Mouse (Mus musculus): ENCODE data around the gene Klhdc8b. TPM values are rescaled to one million over a fixed set of nuclear protein-coding genes. Genes with fewer than 3 reads are reported as not detected.

Gene Klhdc8b
- polyA plus RNA-seq, 1 experiment from 2014 or later: 62.2 TPM

- Histone ChIP-seq H3K4me2 (replicated peaks) (no peak overlapping the region), H3K4me1 (peaks cover 12% of the 10 kb centered on the region), H3K27ac (replicated peaks) (peak overlapping the region; percentile 70), H3K36me3 (no peaks in the 10 kb centered on the region), H3K9me3 (no peaks in the 10 kb centered on the region), H3K4me3 (no peak overlapping the region), H3K27me3 (no peaks in the 10 kb centered on the region), H3K9ac (replicated peaks) (no peak overlapping the region)
- no peak for ATAC-seq (replicated peaks)
- 32% methylated on average over 7 of the region's 7 CpGs for WGBS
These were observed 60.0 kb downstream of the Klhdc8b start for GRCm38 (mm10) chr9:108401186-108401960.

DNA sequence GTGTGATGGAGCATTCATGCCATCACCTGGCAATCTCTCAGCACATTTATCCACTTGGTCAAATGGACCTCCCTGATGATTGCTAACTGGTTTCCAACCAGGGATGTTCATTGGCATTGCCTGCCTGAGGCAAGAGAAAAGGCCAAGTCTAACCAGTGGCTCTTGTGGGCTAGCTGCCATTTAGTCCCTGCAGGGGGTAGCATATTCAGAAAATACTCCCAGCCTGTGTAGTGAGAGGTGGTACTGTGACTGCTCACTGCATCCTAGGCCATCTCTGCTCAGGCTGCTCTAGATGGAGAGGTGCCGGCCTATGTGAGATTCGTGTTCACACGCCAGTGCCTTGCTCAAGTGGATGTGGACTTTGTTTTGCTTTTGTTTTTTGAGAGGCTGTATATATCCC lies 63.1 kb downstream of the Klhdc8b start:
- Histone ChIP-seq H3K4me3 (no peak overlapping the region), H3K27me3 (no peaks in the 10 kb centered on the region), H3K27ac (replicated peaks) (no peak overlapping the region), H3K4me1 (peaks cover 12% of the 10 kb centered on the region), H3K9ac (replicated peaks) (no peak overlapping the region), H3K9me3 (no peaks in the 10 kb centered on the region), H3K36me3 (no peaks in the 10 kb centered on the region; the same call in 1 of the 2 replicates), H3K4me2 (replicated peaks) (no peak overlapping the region)
- 86% methylated on average over 3 of the region's 3 CpGs for WGBS
- ATAC-seq (replicated peaks): no peak

Other genes with a start within 250 kb of the Klhdc8b start
- gene Dag1, start 197.6 kb downstream of the Klhdc8b start, polyA plus RNA-seq (2015; fragmentation: Nextera tagmentation; extraction: Ambion mirVana): 53.5 and 53.6 TPM in 2 replicates
- 120 and 133 TPM in 2 replicates for gene Nicn1, start 171.2 kb downstream of the Klhdc8b start, polyA plus RNA-seq (2015; fragmentation: Nextera tagmentation; extraction: Ambion mirVana)
- 23.8 and 24.5 TPM in 2 replicates for gene Amt, start 164.7 kb downstream of the Klhdc8b start, polyA plus RNA-seq (2015; fragmentation: Nextera tagmentation; extraction: Ambion mirVana)
- gene Rhoa, start 155.5 kb downstream of the Klhdc8b start, polyA plus RNA-seq (2015; fragmentation: Nextera tagmentation; extraction: Ambion mirVana): 296 and 306 TPM in 2 replicates
- gene Tcta, start 155.4 kb downstream of the Klhdc8b start, polyA plus RNA-seq (2015; fragmentation: Nextera tagmentation; extraction: Ambion mirVana): 35.2 and 36.6 TPM in 2 replicates
- 383 and 395 TPM in 2 replicates for gene Gpx1, start 122.7 kb downstream of the Klhdc8b start, polyA plus RNA-seq (2015; fragmentation: Nextera tagmentation; extraction: Ambion mirVana)
- 138 and 140 TPM in 2 replicates for gene Usp4, start 113.7 kb downstream of the Klhdc8b start, polyA plus RNA-seq (2015; fragmentation: Nextera tagmentation; extraction: Ambion mirVana)
- 1.6 and 2.4 TPM in 2 replicates for gene 1700102P08Rik, start 68.8 kb downstream of the Klhdc8b start, polyA plus RNA-seq (2015; fragmentation: Nextera tagmentation; extraction: Ambion mirVana)
- 0.93 and 1.0 TPM in 2 replicates for gene Ccdc36, start 33.1 kb downstream of the Klhdc8b start, polyA plus RNA-seq (2015; fragmentation: Nextera tagmentation; extraction: Ambion mirVana)
- not detected in 2 replicates for gene BC048562, start 25.1 kb downstream of the Klhdc8b start, polyA plus RNA-seq (2015; fragmentation: Nextera tagmentation; extraction: Ambion mirVana)
- gene Ccdc71, start 1.1 kb downstream of the Klhdc8b start, polyA plus RNA-seq (2015; fragmentation: Nextera tagmentation; extraction: Ambion mirVana): 60.9 and 61.6 TPM in 2 replicates
- gene Lamb2, start 18.2 kb upstream of the Klhdc8b start, polyA plus RNA-seq (2015; fragmentation: Nextera tagmentation; extraction: Ambion mirVana): 15.7 and 18.8 TPM in 2 replicates
- 90.1 and 95.4 TPM in 2 replicates for gene Usp19, start 29.0 kb upstream of the Klhdc8b start, polyA plus RNA-seq (2015; fragmentation: Nextera tagmentation; extraction: Ambion mirVana)
- gene Qars, start 46.1 kb upstream of the Klhdc8b start, polyA plus RNA-seq (2015; fragmentation: Nextera tagmentation; extraction: Ambion mirVana): 70.1 and 72.6 TPM in 2 replicates
- gene Qrich1, start 55.2 kb upstream of the Klhdc8b start, polyA plus RNA-seq (2015; fragmentation: Nextera tagmentation; extraction: Ambion mirVana): 146 and 148 TPM in 2 replicates
- gene Impdh2, start 98.7 kb upstream of the Klhdc8b start, polyA plus RNA-seq (2015; fragmentation: Nextera tagmentation; extraction: Ambion mirVana): 117 and 125 TPM in 2 replicates
- 68.7 and 81.0 TPM in 2 replicates for gene Ndufaf3, start 105.9 kb upstream of the Klhdc8b start, polyA plus RNA-seq (2015; fragmentation: Nextera tagmentation; extraction: Ambion mirVana)
- gene Dalrd3, start 108.3 kb upstream of the Klhdc8b start, polyA plus RNA-seq (2015; fragmentation: Nextera tagmentation; extraction: Ambion mirVana): 253 and 263 TPM in 2 replicates
- gene Wdr6, start 117.2 kb upstream of the Klhdc8b start, polyA plus RNA-seq (2015; fragmentation: Nextera tagmentation; extraction: Ambion mirVana): 219 and 235 TPM in 2 replicates
- gene P4htm, start 136.1 kb upstream of the Klhdc8b start, polyA plus RNA-seq (2015; fragmentation: Nextera tagmentation; extraction: Ambion mirVana): 19.2 and 23.1 TPM in 2 replicates
- 54.3 and 60.8 TPM in 2 replicates for gene Arih2, start 187.8 kb upstream of the Klhdc8b start, polyA plus RNA-seq (2015; fragmentation: Nextera tagmentation; extraction: Ambion mirVana)
- gene Slc25a20, start 200.5 kb upstream of the Klhdc8b start, polyA plus RNA-seq (2015; fragmentation: Nextera tagmentation; extraction: Ambion mirVana): 44.2 and 44.7 TPM in 2 replicates
- 40.6 and 42.1 TPM in 2 replicates for gene Prkar2a, start 227.7 kb upstream of the Klhdc8b start, polyA plus RNA-seq (2015; fragmentation: Nextera tagmentation; extraction: Ambion mirVana)

Data from forebrain, embryonic 15.5 days (tissue).